Mouse (Mus musculus): Measurements from ENCODE around the gene 4930438A08Rik.

GRCm38 (mm10) chr11:58292791-58293190 is 18.2 kb downstream of the 4930438A08Rik start:
- TF ChIP-seq POLR2A (IDR thresholded peaks at IDR 0.05; ENCODE audit: control insufficient read depth, extremely low read depth, insufficient read depth, low read length, poor library complexity): no peak
- no peak for TF ChIP-seq CTCF (IDR thresholded peaks at IDR 0.05; ENCODE audit: borderline replicate concordance, control insufficient read depth, extremely low read depth, insufficient read depth, low read length, poor library complexity)
